23 mouse cellular contexts compared by ENCODE assay signal in the genomic region with DNA sequence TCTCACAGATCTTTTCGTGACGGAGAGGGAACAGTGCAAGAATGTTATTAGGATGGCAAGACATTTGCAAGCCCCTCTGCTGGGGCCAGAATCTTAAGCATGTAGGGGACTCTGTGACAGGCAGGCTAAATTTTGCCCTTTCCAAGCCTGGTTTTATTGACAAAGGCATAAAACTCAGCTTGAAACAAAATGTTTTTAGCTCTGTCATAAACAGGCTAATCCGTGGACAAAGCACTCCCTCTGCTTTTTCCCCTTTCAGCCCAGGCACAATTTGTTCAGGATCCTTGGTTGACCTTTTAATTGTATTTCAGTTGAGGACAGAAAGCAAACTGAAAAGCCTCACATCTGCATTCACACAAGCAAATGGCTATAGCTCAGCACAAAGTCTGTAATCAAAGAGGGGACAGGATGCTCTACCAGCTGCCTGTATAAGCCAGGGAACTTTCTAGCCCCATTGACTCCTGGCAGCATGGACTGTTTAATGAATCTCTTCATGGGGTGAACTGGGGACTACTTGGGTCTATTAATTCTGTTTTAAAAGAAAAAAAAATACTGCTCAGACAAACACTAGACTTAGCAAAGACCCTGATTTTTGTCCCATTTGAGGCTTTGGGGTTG.
DNase-seq lines count a peak whose midpoint lies in the region; ATAC-seq lines count a peak whose summit lies in the region.
"Had no signal": no experiment of that assay in that cellular context is flagged by ENCODE, and none has a peak within 500 bp of the region (broad histone marks: within the 10 kb centered on the region; RNA-seq: fewer than 3 reads in every experiment).

No protein-coding gene starts in this region.

- peak; percentile 64 for ATAC-seq in hindbrain, embryonic 11.5 days (ENCODE audit: low FRiP score)
- no peak for ATAC-seq in hindbrain, embryonic 14.5 days (ENCODE audit: low FRiP score)
- ATAC-seq in neural tube, embryonic 12.5 days (ENCODE audit: low FRiP score, low read depth): peak; percentile 58; the same call in 1 of the 2 replicates
- ATAC-seq: forebrain, postnatal 0 days had no signal

- no peaks in the 10 kb centered on the region for H3K4me1 ChIP-seq in hindbrain, embryonic 11.5 days (replicated peaks; ENCODE audit: control insufficient read depth, insufficient read depth, low read length)
- no peaks in the 10 kb centered on the region for H3K4me1 ChIP-seq in hindbrain, embryonic 14.5 days (replicated peaks; ENCODE audit: control insufficient read depth, insufficient read depth, low read length)
- H3K4me1 ChIP-seq in neural tube, embryonic 12.5 days: no peaks in the 10 kb centered on the region; the same call in 1 of the 2 replicates
- H3K4me1 ChIP-seq: embryonic facial prominence, embryonic 10.5 days; heart, embryonic 13.5 days; hindbrain, embryonic 15.5 days; stomach, embryonic 15.5 days had no signal

- H3K4me3 ChIP-seq in hindbrain, embryonic 11.5 days (ENCODE audit: low read depth, low read length): no peak overlapping the region
- H3K4me3 ChIP-seq in hindbrain, embryonic 14.5 days (replicated peaks; ENCODE audit: low read length): no peak overlapping the region
- no peak overlapping the region for H3K4me3 ChIP-seq in neural tube, embryonic 12.5 days
- H3K4me3 ChIP-seq: embryonic facial prominence, embryonic 10.5 days; heart, adult 2 months; heart, embryonic 13.5 days; hindbrain, embryonic 15.5 days; stomach, embryonic 15.5 days had no signal

- H3K9ac ChIP-seq in hindbrain, embryonic 11.5 days (ENCODE audit: low read depth, low read length): no peak overlapping the region
- H3K9ac ChIP-seq in hindbrain, embryonic 14.5 days: no peak overlapping the region
- H3K9ac ChIP-seq in neural tube, embryonic 12.5 days: no peak overlapping the region
- H3K9ac ChIP-seq: forebrain, postnatal 0 days; heart, embryonic 13.5 days; hindbrain, embryonic 15.5 days; stomach, embryonic 15.5 days had no signal

- no peak overlapping the region for H3K4me2 ChIP-seq in hindbrain, embryonic 11.5 days (replicated peaks; ENCODE audit: low read depth, low read length)
- H3K4me2 ChIP-seq in hindbrain, embryonic 14.5 days (replicated peaks): no peak overlapping the region
- no peak overlapping the region for H3K4me2 ChIP-seq in neural tube, embryonic 12.5 days (replicated peaks)
- H3K4me2 ChIP-seq: heart, embryonic 13.5 days; hindbrain, embryonic 15.5 days; stomach, embryonic 15.5 days had no signal

- H3K36me3 ChIP-seq in hindbrain, embryonic 11.5 days (ENCODE audit: control insufficient read depth, insufficient read depth, low read length): no peaks in the 10 kb centered on the region
- H3K36me3 ChIP-seq in hindbrain, embryonic 14.5 days (replicated peaks; ENCODE audit: control insufficient read depth, insufficient read depth): no peaks in the 10 kb centered on the region
- H3K36me3 ChIP-seq in neural tube, embryonic 12.5 days: no peaks in the 10 kb centered on the region
- H3K36me3 ChIP-seq: embryonic facial prominence, embryonic 10.5 days; heart, embryonic 13.5 days; hindbrain, embryonic 15.5 days; stomach, embryonic 15.5 days had no signal

- DNase-seq in cerebellum, adult 11-12 months: peak; percentile 21
- no peak for DNase-seq in cerebellum, postnatal 14 days
- DNase-seq in hindbrain, embryonic 11.5 days (ENCODE audit: low spot score): peak; percentile 9
- no peak for DNase-seq in hindbrain, embryonic 14.5 days (ENCODE audit: low spot score)
- no peak for DNase-seq in neural tube, embryonic 10.5 days (ENCODE audit: extremely low spot score, low spot score)
- no peak for DNase-seq in spleen, postnatal 4 days (ENCODE audit: low spot score in 2 of 2)
- DNase-seq in adrenal gland, adult (ENCODE audit: inconsistent age in 2 of 2, low spot score in 1 of 2): no peak
- DNase-seq: adrenal gland, postnatal 14 days; forebrain, postnatal 0 days; gastrocnemius, postnatal 36 days; heart, adult 2 months; heart, postnatal 14 days; kidney, adult 8-10 months; kidney, postnatal 14 days; layer of hippocampus, postnatal 36 days; lung, postnatal 4 days; right cerebral cortex, postnatal 4 days; thymus, postnatal 25 days had no signal

- no peaks in the 10 kb centered on the region for H3K27me3 ChIP-seq in hindbrain, embryonic 11.5 days (ENCODE audit: control insufficient read depth, insufficient read depth, low read length)
- no peaks in the 10 kb centered on the region for H3K27me3 ChIP-seq in hindbrain, embryonic 14.5 days (ENCODE audit: control insufficient read depth, insufficient read depth, low read length)
- no peaks in the 10 kb centered on the region for H3K27me3 ChIP-seq in neural tube, embryonic 12.5 days (replicated peaks)
- H3K27me3 ChIP-seq: heart, embryonic 13.5 days; hindbrain, embryonic 15.5 days; stomach, embryonic 15.5 days had no signal

- no peaks in the 10 kb centered on the region for H3K9me3 ChIP-seq in hindbrain, embryonic 11.5 days (ENCODE audit: control insufficient read depth, low read length)
- H3K9me3 ChIP-seq in hindbrain, embryonic 14.5 days (ENCODE audit: control insufficient read depth, low read length): no peaks in the 10 kb centered on the region
- H3K9me3 ChIP-seq in neural tube, embryonic 12.5 days: no peaks in the 10 kb centered on the region
- H3K9me3 ChIP-seq: embryonic facial prominence, embryonic 10.5 days; heart, embryonic 13.5 days; hindbrain, embryonic 15.5 days; stomach, embryonic 15.5 days had no signal

- 40% methylated on average over 3 of the region's 3 CpGs for WGBS in hindbrain, embryonic 11.5 days
- 33% methylated on average over 3 of the region's 3 CpGs for WGBS in hindbrain, embryonic 14.5 days
- WGBS in neural tube, embryonic 12.5 days: 20% methylated on average over 3 of the region's 3 CpGs

- no peak overlapping the region for H3K27ac ChIP-seq in hindbrain, embryonic 11.5 days (ENCODE audit: low read depth, low read length)
- no peak overlapping the region for H3K27ac ChIP-seq in hindbrain, embryonic 14.5 days
- H3K27ac ChIP-seq in neural tube, embryonic 12.5 days: no peak overlapping the region
- H3K27ac ChIP-seq: embryonic facial prominence, embryonic 10.5 days; heart, adult 2 months; heart, embryonic 13.5 days; hindbrain, embryonic 15.5 days; stomach, embryonic 15.5 days had no signal

Comparison
In these comparisons a context has a peak if more than half of its experiments do, and no peak if none do; other contexts are left out.
1. DNase-seq: peak in cerebellum, adult 11-12 months (single experiment) and hindbrain, embryonic 11.5 days (single experiment); none in cerebellum, postnatal 14 days (0 of 2), hindbrain, embryonic 14.5 days (single experiment), neural tube, embryonic 10.5 days (single experiment), spleen, postnatal 4 days (0 of 2) and adrenal gland, adult (0 of 2).